Mouse (Mus musculus): Measurements from ENCODE around the gene Fuz.

DNA sequence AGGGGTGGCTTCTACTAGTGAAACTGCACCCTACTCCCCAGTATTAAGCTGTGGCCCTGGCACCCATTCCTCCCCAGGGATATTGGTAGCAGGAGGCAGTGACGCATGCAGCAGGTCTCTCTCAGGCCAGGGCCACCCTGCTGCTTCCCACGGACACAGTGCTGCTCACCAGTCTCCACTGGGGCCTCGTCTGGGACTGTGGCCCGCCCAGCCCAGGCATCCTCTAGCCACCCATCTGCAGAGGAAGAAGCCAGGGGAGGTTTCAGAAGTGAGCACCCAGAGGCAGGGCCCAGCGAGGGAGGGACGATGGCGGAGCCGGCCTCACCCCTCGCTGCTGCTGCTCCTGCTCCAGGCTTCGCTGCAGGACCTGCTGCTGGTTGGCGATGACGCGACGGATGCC, 32.7 kb upstream of the Fuz start:
- no peak for TF ChIP-seq CTCF (conservative IDR thresholded peaks at IDR 0.05; ENCODE audit: low read length)
- TF ChIP-seq NANOG (IDR thresholded peaks at IDR 0.05; ENCODE audit: borderline replicate concordance, low read length): no peak
- TF ChIP-seq POU5F1 (IDR thresholded peaks at IDR 0.05; ENCODE audit: borderline replicate concordance, low read length): no peak

Measured in E14TG2a.4 (cell line).